Mouse (Mus musculus): Measurements from ENCODE around the gene Gm44511.

- TF ChIP-seq CTCF (IDR thresholded peaks at IDR 0.05; ENCODE audit: borderline replicate concordance, insufficient read depth, low read length) (no peak), POLR2A (IDR thresholded peaks at IDR 0.05; ENCODE audit: low read depth, low read length) (no peak)
These were observed 30.1 kb upstream of the Gm44511 start for GRCm38 (mm10) chr6:128856250-128856649.
